Mouse (Mus musculus): ENCODE results near the gene Mrto4.
A peak's percentile ranks its signal among the peaks of the same experiment; 100 is the strongest.

Mrto4 gene

DNA sequence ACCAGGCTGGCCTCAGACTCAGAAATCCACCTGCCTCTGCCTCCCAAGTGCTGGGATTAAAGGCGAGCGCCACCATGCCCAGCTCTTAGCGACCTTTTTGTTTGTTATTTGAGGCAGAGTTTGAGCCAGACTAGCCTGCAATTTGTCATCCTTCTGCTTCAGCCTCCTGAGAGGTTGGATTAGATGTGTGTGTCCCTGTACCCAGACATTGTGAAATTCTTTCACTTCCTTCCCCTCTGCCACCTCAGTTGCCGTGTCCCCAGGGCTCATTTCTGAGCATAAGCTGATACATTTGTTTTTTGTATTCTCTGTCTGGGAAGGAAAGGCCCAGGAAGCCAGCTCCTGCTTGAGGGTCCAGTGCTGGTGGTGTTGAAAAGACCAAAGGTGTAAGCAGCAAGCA, 11.5 kb downstream of the Mrto4 start:
- no peak for DNase-seq (ENCODE audit: low spot score in 2 of 2)

DNA sequence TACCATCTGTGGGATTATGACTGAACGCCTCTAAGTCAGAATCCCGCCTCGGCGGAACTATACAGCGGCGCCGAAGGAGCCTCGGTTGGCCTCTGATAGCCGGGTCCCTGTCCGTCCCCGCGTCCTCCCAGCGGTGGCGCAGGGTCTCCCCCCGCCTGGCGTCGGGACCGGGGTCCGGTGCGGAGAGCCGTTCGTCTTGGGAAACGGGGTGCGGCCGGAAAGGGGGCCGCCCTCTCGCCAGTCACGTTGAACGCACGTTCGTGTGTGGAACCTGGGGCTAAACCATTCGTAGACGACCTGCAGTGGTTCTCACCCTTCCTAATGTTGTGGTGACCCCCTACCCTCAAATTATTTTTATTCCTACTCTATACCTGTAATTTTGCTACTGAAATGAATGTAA, 14.2 kb downstream of the Mrto4 start:
- no peak for DNase-seq (ENCODE audit: low spot score in 2 of 2)

DNA sequence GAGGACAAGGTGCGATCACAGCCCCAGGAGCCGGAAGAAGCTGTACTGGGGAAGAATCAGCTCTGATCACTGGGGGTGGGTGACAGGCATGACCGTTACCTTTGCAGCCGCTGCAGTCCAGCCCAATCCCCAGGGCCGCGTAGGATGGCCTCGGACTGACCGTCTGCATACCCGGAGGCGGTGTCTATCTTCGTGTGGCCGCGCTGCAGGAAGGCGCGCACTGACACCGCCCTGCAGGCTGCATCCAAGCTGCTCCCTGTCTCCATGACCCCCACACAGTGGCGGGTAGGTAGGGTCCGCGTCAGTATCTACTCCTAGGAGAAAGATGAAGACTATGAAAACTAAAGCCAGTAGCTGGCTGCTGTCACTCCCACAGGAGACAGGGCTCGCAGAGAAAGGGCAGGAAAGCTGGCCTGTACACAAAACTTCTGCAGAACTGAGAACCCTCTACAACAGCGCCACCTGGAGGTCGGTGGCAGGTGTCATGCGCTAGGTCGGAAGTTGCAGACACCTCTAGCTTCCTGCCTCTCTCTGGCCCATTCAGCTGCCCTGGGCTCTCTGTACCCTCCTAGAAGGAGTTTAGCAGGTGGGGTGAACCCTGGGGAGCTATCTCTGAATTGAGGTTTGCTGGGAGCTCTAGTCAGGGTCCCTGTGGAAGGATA, 15.4 kb downstream of the Mrto4 start:
- DNase-seq (ENCODE audit: low spot score in 2 of 2): peak; percentile 34 to 62

GRCm38 (mm10) chr4:139335507-139335906, 16.9 kb downstream of the Mrto4 start:
- DNase-seq (ENCODE audit: low spot score in 2 of 2): no peak

- DNase-seq (ENCODE audit: low spot score in 2 of 2): no peak
These were observed 17.6 kb downstream of the Mrto4 start for GRCm38 (mm10) chr4:139334631-139335295.

DNA sequence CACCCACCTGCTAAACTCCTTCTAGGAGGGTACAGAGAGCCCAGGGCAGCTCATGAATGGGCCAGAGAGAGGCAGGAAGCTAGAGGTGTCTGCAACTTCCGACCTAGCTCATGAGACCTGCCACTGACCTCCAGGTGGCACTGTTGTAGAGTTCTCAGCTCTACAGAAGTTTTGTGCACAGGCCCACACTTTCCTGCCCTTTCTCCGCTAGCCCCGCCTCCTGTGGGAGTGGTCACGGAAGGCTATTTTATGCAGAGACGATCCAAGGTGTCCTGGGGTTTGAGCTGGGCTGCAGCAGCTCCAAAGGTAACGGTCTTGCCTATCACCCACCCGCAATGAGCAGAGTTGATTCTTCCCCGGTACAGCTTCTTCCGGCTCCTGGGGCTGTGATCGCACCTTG, 21.8 kb downstream of the Mrto4 start:
- DNase-seq (ENCODE audit: low spot score in 2 of 2): no peak

DNA sequence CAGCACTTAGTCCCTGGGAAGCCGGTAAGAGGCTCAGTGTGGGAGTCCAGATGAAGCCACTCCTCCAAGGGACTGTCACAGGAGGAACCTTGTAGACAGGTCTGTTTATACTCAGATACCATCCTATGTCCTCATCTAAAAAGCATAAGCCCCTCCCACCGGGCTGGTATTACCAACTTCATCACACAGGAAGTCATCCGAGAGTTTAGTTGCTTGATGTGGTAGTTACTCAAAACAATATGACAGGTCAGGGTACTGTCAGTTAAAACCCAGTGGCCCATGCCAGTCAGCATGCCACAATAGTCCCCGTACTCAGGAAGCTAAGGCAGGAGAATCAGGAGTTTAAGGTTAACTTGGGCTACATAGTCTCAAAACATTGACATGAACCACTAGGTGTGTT, 32.6 kb downstream of the Mrto4 start:
- no peak for DNase-seq (ENCODE audit: low spot score in 2 of 2)

DNA sequence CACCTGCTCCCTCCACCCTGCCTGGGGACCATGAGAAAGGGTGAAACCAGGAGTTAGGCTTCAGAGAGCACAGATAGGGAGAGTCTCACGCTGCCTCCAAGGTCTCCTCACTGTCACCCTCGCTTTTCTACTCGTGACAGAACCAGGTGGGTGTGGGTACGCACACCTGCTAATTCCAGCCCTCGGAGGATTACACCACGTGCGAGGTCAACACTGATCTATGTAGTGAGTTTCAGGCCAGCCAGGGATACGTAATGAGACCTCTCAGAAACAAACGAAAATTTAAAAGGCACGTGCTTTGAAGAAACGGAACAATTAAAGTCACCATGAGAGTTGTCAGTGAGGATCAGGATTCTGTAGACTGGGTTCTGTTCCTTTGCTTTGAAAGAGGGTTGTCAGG, 33.9 kb downstream of the Mrto4 start:
- DNase-seq (ENCODE audit: low spot score in 2 of 2): no peak

DNA sequence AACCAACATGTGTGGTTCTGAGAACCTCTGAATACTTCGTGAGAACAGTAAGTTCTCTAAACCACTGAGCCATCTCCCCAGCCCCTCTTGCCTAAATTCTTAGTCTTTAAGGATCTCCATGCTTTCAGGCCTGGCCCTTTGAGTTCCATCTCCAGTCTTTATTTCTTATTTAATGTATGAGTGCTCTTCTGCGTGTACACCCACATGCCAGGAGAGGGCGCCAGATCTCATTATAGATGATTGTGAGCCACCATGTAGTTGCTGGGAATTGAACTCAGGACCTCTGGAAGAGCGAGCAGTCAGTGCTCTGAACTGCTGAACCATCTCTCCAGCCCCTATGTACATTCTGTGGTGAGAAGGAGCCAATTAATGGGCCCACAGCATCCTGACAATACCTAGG, 39.7 kb downstream of the Mrto4 start:
- DNase-seq (ENCODE audit: low spot score in 2 of 2): no peak

DNA sequence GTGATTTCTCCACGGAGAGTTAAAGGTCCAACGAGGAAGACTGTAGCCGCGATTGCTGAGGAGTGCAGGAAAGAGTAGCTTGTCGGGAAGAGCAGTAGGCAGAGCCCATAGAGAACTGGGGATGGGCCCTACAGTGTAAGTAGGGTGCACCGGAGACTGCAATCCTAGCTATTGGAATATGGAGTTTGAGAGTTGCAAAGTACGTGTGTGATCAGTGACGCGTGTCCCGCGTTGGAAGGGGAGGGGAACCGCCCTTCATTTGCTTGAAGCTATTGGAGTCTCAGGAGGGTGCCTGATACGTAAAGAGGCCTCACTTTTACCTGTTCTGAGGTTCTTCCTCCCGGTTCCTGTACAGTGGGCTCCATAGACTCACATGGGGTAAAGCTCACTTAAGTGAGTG, 40.7 kb downstream of the Mrto4 start:
- DNase-seq (ENCODE audit: low spot score in 2 of 2): no peak

DNA sequence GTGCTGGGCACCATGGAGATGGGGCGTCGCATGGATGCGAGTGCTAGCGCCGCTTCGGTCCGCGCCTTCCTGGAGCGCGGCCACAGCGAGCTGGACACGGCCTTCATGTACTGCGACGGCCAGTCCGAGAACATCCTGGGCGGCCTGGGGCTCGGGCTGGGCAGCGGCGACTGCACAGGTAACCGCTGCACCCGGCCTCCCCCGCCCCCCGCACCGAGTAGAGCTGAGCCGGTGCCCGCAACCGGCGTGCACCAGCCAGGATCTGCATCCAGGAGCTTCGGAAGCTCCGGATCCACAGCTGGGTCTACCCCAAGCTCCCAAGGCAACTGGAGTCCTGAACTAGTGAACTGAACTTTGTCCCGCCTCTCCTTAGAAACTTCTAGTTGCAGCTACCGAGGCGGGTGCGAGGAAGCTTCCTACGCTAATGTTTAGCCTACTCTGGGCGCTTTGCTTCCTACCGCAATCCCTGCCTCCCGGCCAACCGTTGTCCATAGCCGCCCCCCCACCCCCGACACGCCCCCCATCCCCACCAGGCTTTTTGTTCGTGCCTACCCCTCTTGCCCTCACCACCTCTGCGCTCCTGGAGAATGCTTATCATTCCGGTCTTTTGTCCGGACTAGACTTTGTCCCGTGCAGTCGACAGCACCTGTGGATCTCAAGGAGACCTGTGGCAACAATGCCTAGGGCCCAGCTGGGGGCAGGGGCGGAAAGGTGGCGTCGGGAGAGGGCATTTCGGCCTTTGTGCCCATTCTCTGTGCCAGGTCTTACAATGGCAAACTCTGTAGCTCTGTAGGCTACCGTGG, 41.3 kb downstream of the Mrto4 start:
- no peak for DNase-seq (ENCODE audit: low spot score in 2 of 2)

GRCm38 (mm10) chr4:139310171-139310898, 42.0 kb downstream of the Mrto4 start, which contains the start of the genes Pqlc2 and Akr7a5:
TSS of gene Pqlc2 (minus strand) at chr4:139310708.
TSS of gene Akr7a5 (plus strand) at chr4:139310744.
- DNase-seq (ENCODE audit: low spot score in 2 of 2): peak; percentile 98 to 99

- DNase-seq (ENCODE audit: low spot score in 2 of 2): no peak
These were observed 42.7 kb downstream of the Mrto4 start for GRCm38 (mm10) chr4:139309651-139310050.

DNA sequence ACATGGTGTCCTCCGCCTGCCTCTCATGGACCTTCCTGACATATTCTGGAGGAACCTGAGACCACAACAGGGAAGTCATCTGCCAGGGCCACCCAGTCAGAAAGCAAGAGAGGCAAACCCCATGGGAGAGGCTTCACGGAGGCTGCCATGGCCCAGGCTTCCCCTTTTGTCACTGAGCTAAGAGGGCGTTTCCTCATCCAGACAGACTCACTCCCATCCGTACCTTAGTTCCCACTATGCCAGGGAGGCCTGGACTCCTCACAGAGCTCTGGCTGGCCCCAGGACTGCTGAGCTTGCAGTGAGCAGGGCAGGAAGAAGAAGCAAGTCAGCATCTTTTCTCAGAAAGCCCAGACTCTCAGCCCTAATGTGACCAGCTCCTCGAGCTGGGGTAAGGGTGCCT, 44.5 kb downstream of the Mrto4 start:
- DNase-seq (ENCODE audit: low spot score in 2 of 2): no peak

- no peak for DNase-seq (ENCODE audit: low spot score in 2 of 2)
These were observed 46.9 kb downstream of the Mrto4 start for GRCm38 (mm10) chr4:139305521-139305920.

GRCm38 (mm10) chr4:139302241-139302640, 50.1 kb downstream of the Mrto4 start:
- DNase-seq (ENCODE audit: low spot score in 2 of 2): no peak

GRCm38 (mm10) chr4:139301780-139302179, 50.6 kb downstream of the Mrto4 start:
- DNase-seq (ENCODE audit: low spot score in 2 of 2): no peak

DNA sequence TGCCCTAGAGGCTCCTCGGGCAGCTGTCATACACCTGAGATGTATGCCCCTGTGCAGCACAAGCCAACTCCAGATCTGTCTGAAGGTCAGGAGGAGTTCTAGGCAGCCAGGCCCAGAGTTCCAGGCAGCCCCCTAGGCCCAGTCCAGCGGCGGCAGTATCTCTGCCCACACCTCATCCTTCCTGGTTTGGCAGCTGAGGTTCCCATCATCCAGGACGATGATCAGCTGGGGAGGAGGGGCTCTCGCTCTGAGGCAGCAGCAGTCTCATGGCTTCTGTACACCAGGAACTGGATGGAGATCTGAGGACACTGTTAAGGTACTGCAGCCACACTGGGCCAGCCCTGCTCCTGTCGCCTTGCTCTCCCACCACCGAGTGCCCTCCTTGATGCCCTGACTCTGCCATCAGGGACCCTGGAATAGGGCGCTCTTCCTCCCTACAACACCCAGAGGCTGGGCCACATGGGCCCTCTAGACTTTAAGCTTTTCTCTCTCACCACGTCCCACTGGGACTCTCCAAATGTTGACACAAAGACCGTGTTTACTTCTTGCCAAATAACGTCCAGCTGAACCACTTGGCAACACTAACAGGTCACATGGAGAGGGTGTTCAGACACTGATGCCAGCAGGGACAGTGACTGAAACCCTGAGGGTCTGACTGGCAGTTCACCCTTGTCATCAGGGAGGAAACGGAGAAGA, 53.6 kb downstream of the Mrto4 start:
- no peak for DNase-seq (ENCODE audit: low spot score in 2 of 2)

- no peak for DNase-seq (ENCODE audit: low spot score in 2 of 2)
These were observed 54.8 kb downstream of the Mrto4 start for GRCm38 (mm10) chr4:139297566-139297965.
